In genomic region chr5:88553271-88554085, GRCm38 (mm10) we compare ENCODE assay signal across 8 mouse cellular contexts. TPM values are rescaled to one million over a fixed set of nuclear protein-coding genes. Genes with fewer than 3 reads are reported as not detected.
DNase-seq lines count a peak whose midpoint lies in the region; ATAC-seq and TF ChIP-seq lines count a peak whose summit lies in the region.

No protein-coding gene starts in this region.

- no peaks in the 10 kb centered on the region for H3K9me3 ChIP-seq in intestine, embryonic 14.5 days (ENCODE audit: control insufficient read depth, low read length)

- H3K4me1 ChIP-seq in cerebellum, adult 2 months (ENCODE audit: control insufficient read depth, insufficient read depth, low read length): peaks cover 2% of the 10 kb centered on the region; the same call in 1 of the 2 replicates
- H3K4me1 ChIP-seq in thymus, adult 2 months (replicated peaks; ENCODE audit: control insufficient read depth, insufficient read depth, low read length): peaks cover 13% of the 10 kb centered on the region
- peaks cover 11% of the 10 kb centered on the region for H3K4me1 ChIP-seq in intestine, embryonic 14.5 days (replicated peaks; ENCODE audit: control insufficient read depth, insufficient read depth, low read length)

- 4% methylated on average over 29 of the region's 29 CpGs for WGBS in cerebellum, adult 2 months
- WGBS in thymus, adult 2 months: under 1% methylated on average over 29 of the region's 29 CpGs
- WGBS in intestine, embryonic 14.5 days: 9% methylated on average over 29 of the region's 29 CpGs

- peak overlapping the region; percentile 76 for H3K9ac ChIP-seq in intestine, embryonic 14.5 days (ENCODE audit: low read length)

- peak overlapping the region; percentile 53 for H3ac ChIP-seq in myocyte (ENCODE audit: control insufficient read depth, insufficient read length)

- peak; percentile 72 for ATAC-seq in intestine, embryonic 14.5 days (replicated peaks; ENCODE audit: low FRiP score, low TSS enrichment, low read depth)

- peak overlapping the region; percentile 67 for H3K27ac ChIP-seq in cerebellum, adult 2 months (ENCODE audit: insufficient read depth, low read length)
- peak overlapping the region; percentile 95 for H3K27ac ChIP-seq in thymus, adult 2 months (ENCODE audit: control insufficient read depth, insufficient read depth, low read length)
- peak overlapping the region; percentile 88 for H3K27ac ChIP-seq in intestine, embryonic 14.5 days (ENCODE audit: low read depth)

- TF ChIP-seq CTCF in cerebellum, adult 2 months (IDR thresholded peaks at IDR 0.05; ENCODE audit: borderline replicate concordance, insufficient read depth, low read depth, low read length): no peak
- no peak for TF ChIP-seq CTCF in thymus, adult 2 months (IDR thresholded peaks at IDR 0.05; ENCODE audit: borderline replicate concordance, control insufficient read depth, extremely low read depth, insufficient read depth, low read length, poor library complexity)

- DNase-seq in cerebellum, adult 2 months: peak in 1 of 2 experiments; percentile 13
- DNase-seq in cerebellum, adult 11-12 months: no peak
- no peak for DNase-seq in thymus, adult 2 months
- DNase-seq in thymus, postnatal 4 days: no peak
- no peak for DNase-seq in intestine, embryonic 14.5 days (ENCODE audit: low spot score)
- no peak for DNase-seq in T-cell, adult 2 months (ENCODE audit: low spot score)
- DNase-seq in right cerebral cortex, postnatal 14 days: no peak

- H3K4me2 ChIP-seq in intestine, embryonic 14.5 days (ENCODE audit: low read length): peak overlapping the region; percentile 62
- peak overlapping the region; percentile 83 for H3K4me2 ChIP-seq in myocyte (ENCODE audit: low read depth)

- TF ChIP-seq POLR2A in cerebellum, adult 2 months (IDR thresholded peaks at IDR 0.05; ENCODE audit: borderline replicate concordance, insufficient read depth, low read length): no peak
- TF ChIP-seq POLR2A in thymus, adult 2 months (IDR thresholded peaks at IDR 0.05; ENCODE audit: control insufficient read depth, extremely low read depth, insufficient read depth, low read length, poor library complexity): no peak
- TF ChIP-seq POLR2A in myocyte (IDR thresholded peaks at IDR 0.05; ENCODE audit: insufficient read length, low read depth): no peak

- peaks cover 31% of the 10 kb centered on the region for H3K79me2 ChIP-seq in myocyte (ENCODE audit: control insufficient read depth, insufficient read depth)

- no peaks in the 10 kb centered on the region for H3K27me3 ChIP-seq in cerebellum, adult 2 months (ENCODE audit: control insufficient read depth, insufficient read depth, low read length)
- no peaks in the 10 kb centered on the region for H3K27me3 ChIP-seq in thymus, adult 2 months (ENCODE audit: control insufficient read depth, insufficient read depth, low read length)
- H3K27me3 ChIP-seq in intestine, embryonic 14.5 days (replicated peaks; ENCODE audit: control insufficient read depth, insufficient read depth, low read length): no peaks in the 10 kb centered on the region
- H3K27me3 ChIP-seq in myocyte (ENCODE audit: control insufficient read depth, insufficient read depth, insufficient read length): no peaks in the 10 kb centered on the region

- H3K4me3 ChIP-seq in cerebellum, adult 2 months (replicated peaks; ENCODE audit: insufficient read depth, low read depth, low read length): peak overlapping the region; percentile 82
- peak overlapping the region; percentile 53 for H3K4me3 ChIP-seq in thymus, adult 2 months (ENCODE audit: control insufficient read depth, insufficient read depth, low read length)
- peak overlapping the region; percentile 96 for H3K4me3 ChIP-seq in intestine, embryonic 14.5 days (ENCODE audit: low read depth, low read length)
- peak overlapping the region; percentile 96 for H3K4me3 ChIP-seq in myocyte

- no peaks in the 10 kb centered on the region for H3K36me3 ChIP-seq in thymus, adult 2 months (ENCODE audit: control insufficient read depth, insufficient read depth, low read length)
- 0 out of 2 replicates have a peak, but pooled peaks cover 7% of the 10 kb centered on the region for H3K36me3 ChIP-seq in intestine, embryonic 14.5 days (ENCODE audit: control insufficient read depth, insufficient read depth, low read length)
- H3K36me3 ChIP-seq in myocyte (ENCODE audit: control insufficient read depth, insufficient read depth): no peaks in the 10 kb centered on the region

TF ChIP-seq in myocyte, 11 proteins besides CTCF, POLR2A, EP300 and RAD21:
- TF ChIP-seq TCF12 (IDR thresholded peaks at IDR 0.05; ENCODE audit: insufficient read depth, poor library complexity, severe bottlenecking): no peak
- no peak for TF ChIP-seq MAX (IDR thresholded peaks at IDR 0.05; ENCODE audit: low read depth)
- no peak for TF ChIP-seq REST (IDR thresholded peaks at IDR 0.05; ENCODE audit: insufficient read depth, insufficient read length)
- no peak for TF ChIP-seq MYOG (IDR thresholded peaks at IDR 0.05; ENCODE audit: control insufficient read depth in 1 of 3, insufficient read depth in 1 of 3, insufficient read length in 2 of 3, low read depth in 2 of 3)
- TF ChIP-seq SRF (IDR thresholded peaks at IDR 0.05; ENCODE audit: control insufficient read depth, insufficient read length, low read depth): no peak
- no peak for TF ChIP-seq E2F4 (IDR thresholded peaks at IDR 0.05; ENCODE audit: insufficient read depth)
- TF ChIP-seq TCF3 (IDR thresholded peaks at IDR 0.05; ENCODE audit: insufficient read length, low read depth): no peak
- no peak for TF ChIP-seq MYOD1 (IDR thresholded peaks at IDR 0.05; ENCODE audit: control insufficient read depth in 1 of 3, insufficient read length in 2 of 3, low read depth in 2 of 3)
- no peak for TF ChIP-seq POLR2AphosphoS2 (IDR thresholded peaks at IDR 0.05; ENCODE audit: insufficient read length, low read depth)
- TF ChIP-seq CEBPB (IDR thresholded peaks at IDR 0.05; ENCODE audit: insufficient read depth, poor library complexity, severe bottlenecking): no peak
- TF ChIP-seq USF1 (IDR thresholded peaks at IDR 0.05; ENCODE audit: low read depth): no peak

RNA-seq across cellular contexts. Expression of gene Utp3, which starts 0.8 kb away (rescaled TPM):
- polyA plus RNA-seq in cerebellum, adult 2 months (2012; rRNA removed): 25.9 and 29.9 TPM in 2 replicates
- 19.0 and 21.3 TPM in 2 replicates for polyA plus RNA-seq in thymus, adult 2 months (2012; rRNA removed)
- 63.6 and 63.9 TPM in 2 replicates for polyA plus RNA-seq in intestine, embryonic 14.5 days (2014; fragmentation: Nextera tagmentation; extraction: Ambion mirVana)
- polyA plus RNA-seq in myocyte (2012; fragmentation: generic; extraction: Trizol): 34.5 TPM

RNA-seq across cellular contexts. Expression of gene Rufy3, which starts 11.4 kb away (rescaled TPM):
- 130 and 139 TPM in 2 replicates for polyA plus RNA-seq in cerebellum, adult 2 months (2012; rRNA removed)
- 6.4 and 7.8 TPM in 2 replicates for polyA plus RNA-seq in thymus, adult 2 months (2012; rRNA removed)
- polyA plus RNA-seq in intestine, embryonic 14.5 days (2014; fragmentation: Nextera tagmentation; extraction: Ambion mirVana): 23.4 and 23.6 TPM in 2 replicates
- polyA plus RNA-seq in myocyte (2012; fragmentation: generic; extraction: Trizol): 4.9 TPM

RNA-seq across cellular contexts. Expression of gene Jchain, which starts 25.8 kb away (rescaled TPM):
- polyA plus RNA-seq in cerebellum, adult 2 months (2012; rRNA removed): 0.68 and 0.84 TPM in 2 replicates
- 40.8 and 79.5 TPM in 2 replicates for polyA plus RNA-seq in thymus, adult 2 months (2012; rRNA removed)
- 0.17 TPM in 1 of 2 replicates, not detected in the other for polyA plus RNA-seq in intestine, embryonic 14.5 days (2014; fragmentation: Nextera tagmentation; extraction: Ambion mirVana)
- polyA plus RNA-seq in myocyte (2012; fragmentation: generic; extraction: Trizol): 0.04 TPM

Comparison
In these comparisons a context has a peak if more than half of its experiments do, and no peak if none do; other contexts are left out.
1. RNA of gene Jchain, which starts 25.8 kb away (polyA plus RNA-seq): 40.8 to 79.5 TPM in thymus, adult 2 months; 0.68 to 0.84 TPM in cerebellum, adult 2 months, 0.17 TPM in intestine, embryonic 14.5 days and 0.04 TPM in myocyte (single experiment); every median in the first group is over 10 times any median in the second.
2. Peak in every context shown above with its lines, with median percentiles within 50 percentile points of each other: H3K27ac ChIP-seq and H3K4me3 ChIP-seq.